ENCODE assay signal across 25 mouse cellular contexts in genomic region chr3:80839845-80840244, GRCm38 (mm10). TPM values are rescaled to one million over a fixed set of nuclear protein-coding genes. Genes with fewer than 3 reads are reported as not detected.
A peak's percentile ranks its signal among the peaks of the same experiment; 100 is the strongest.
DNase-seq lines count a peak whose midpoint lies in the region; ATAC-seq lines count a peak whose summit lies in the region.
"Had no signal": no experiment of that assay in that cellular context is flagged by ENCODE, and none has a peak within 500 bp of the region (broad histone marks: within the 10 kb centered on the region; RNA-seq: fewer than 3 reads in every experiment).

No protein-coding gene starts in this region.

- DNase-seq in hindlimb bud, embryonic 11.5 days (ENCODE audit: extremely low spot score, low read depth, low spot score): peak; percentile 30
- peak; percentile 41 for DNase-seq in limb, embryonic 11.5 days (ENCODE audit: low spot score)
- no peak for DNase-seq in cerebellum, postnatal 14 days
- DNase-seq in cerebellum, postnatal 36 days: no peak
- DNase-seq: adrenal gland, adult 8-10 months; adrenal gland, postnatal 14 days; adrenal gland, postnatal 36 days; cerebellum, adult 11-12 months; cerebellum, adult 2 months; cerebellum, adult 9-10 months; cerebellum, postnatal 10 days had no signal

- H3K4me1 ChIP-seq in limb, embryonic 11.5 days (ENCODE audit: control insufficient read depth, insufficient read depth, low read length): peaks cover 3% of the 10 kb centered on the region; the same call in 1 of the 2 replicates
- peaks cover 22% of the 10 kb centered on the region for H3K4me1 ChIP-seq in limb, embryonic 13.5 days
- no peaks in the 10 kb centered on the region; the same call in 1 of the 2 replicates for H3K4me1 ChIP-seq in limb, embryonic 15.5 days
- no peaks in the 10 kb centered on the region for H3K4me1 ChIP-seq in hindbrain, embryonic 13.5 days (replicated peaks)
- no peaks in the 10 kb centered on the region for H3K4me1 ChIP-seq in intestine, embryonic 15.5 days (replicated peaks)
- H3K4me1 ChIP-seq: embryonic facial prominence, embryonic 13.5 days; embryonic facial prominence, embryonic 15.5 days; forebrain, embryonic 10.5 days; forebrain, embryonic 12.5 days had no signal

- no peaks in the 10 kb centered on the region for H3K27me3 ChIP-seq in limb, embryonic 11.5 days (ENCODE audit: control insufficient read depth, insufficient read depth, low read length)
- H3K27me3 ChIP-seq in limb, embryonic 13.5 days: no peaks in the 10 kb centered on the region
- H3K27me3 ChIP-seq in limb, embryonic 15.5 days: no peaks in the 10 kb centered on the region
- H3K27me3 ChIP-seq in hindbrain, embryonic 13.5 days: no peaks in the 10 kb centered on the region
- H3K27me3 ChIP-seq in intestine, embryonic 15.5 days (replicated peaks): no peaks in the 10 kb centered on the region
- H3K27me3 ChIP-seq: embryonic facial prominence, embryonic 13.5 days; embryonic facial prominence, embryonic 15.5 days; forebrain, embryonic 12.5 days had no signal

- WGBS in limb, embryonic 11.5 days: 32% methylated on average over 5 of the region's 5 CpGs
- 27% methylated on average over 5 of the region's 5 CpGs for WGBS in limb, embryonic 13.5 days
- WGBS in limb, embryonic 15.5 days: 31% methylated on average over 5 of the region's 5 CpGs
- 85% methylated on average over 5 of the region's 5 CpGs for WGBS in hindbrain, embryonic 13.5 days
- 72% methylated on average over 5 of the region's 5 CpGs for WGBS in intestine, embryonic 15.5 days

- H3K27ac ChIP-seq in limb, embryonic 11.5 days (replicated peaks; ENCODE audit: low read depth, low read length): no peak overlapping the region
- no peak overlapping the region for H3K27ac ChIP-seq in limb, embryonic 13.5 days
- no peak overlapping the region for H3K27ac ChIP-seq in limb, embryonic 15.5 days
- H3K27ac ChIP-seq in hindbrain, embryonic 13.5 days: no peak overlapping the region
- H3K27ac ChIP-seq in intestine, embryonic 15.5 days: no peak overlapping the region
- H3K27ac ChIP-seq: embryonic facial prominence, embryonic 13.5 days; embryonic facial prominence, embryonic 15.5 days; forebrain, embryonic 10.5 days; forebrain, embryonic 12.5 days had no signal

- no peaks in the 10 kb centered on the region for H3K9me3 ChIP-seq in limb, embryonic 11.5 days (ENCODE audit: control insufficient read depth, low read length)
- no peaks in the 10 kb centered on the region for H3K9me3 ChIP-seq in limb, embryonic 13.5 days
- H3K9me3 ChIP-seq in limb, embryonic 15.5 days: no peaks in the 10 kb centered on the region
- no peaks in the 10 kb centered on the region for H3K9me3 ChIP-seq in hindbrain, embryonic 13.5 days
- no peaks in the 10 kb centered on the region for H3K9me3 ChIP-seq in intestine, embryonic 15.5 days
- H3K9me3 ChIP-seq: embryonic facial prominence, embryonic 13.5 days; embryonic facial prominence, embryonic 15.5 days; forebrain, embryonic 10.5 days; forebrain, embryonic 12.5 days had no signal

- H3K4me3 ChIP-seq in limb, embryonic 11.5 days (ENCODE audit: low read depth, low read length): no peak overlapping the region
- H3K4me3 ChIP-seq in limb, embryonic 13.5 days: no peak overlapping the region
- no peak overlapping the region for H3K4me3 ChIP-seq in limb, embryonic 15.5 days
- H3K4me3 ChIP-seq in hindbrain, embryonic 13.5 days: no peak overlapping the region
- H3K4me3 ChIP-seq in intestine, embryonic 15.5 days (replicated peaks): no peak overlapping the region
- H3K4me3 ChIP-seq: embryonic facial prominence, embryonic 13.5 days; embryonic facial prominence, embryonic 15.5 days; erythroblast, embryonic 14.5 days; forebrain, embryonic 10.5 days; forebrain, embryonic 12.5 days had no signal

- no peaks in the 10 kb centered on the region for H3K36me3 ChIP-seq in limb, embryonic 11.5 days (ENCODE audit: control insufficient read depth, insufficient read depth, low read length)
- no peaks in the 10 kb centered on the region for H3K36me3 ChIP-seq in limb, embryonic 13.5 days
- H3K36me3 ChIP-seq in limb, embryonic 15.5 days: no peaks in the 10 kb centered on the region
- H3K36me3 ChIP-seq in hindbrain, embryonic 13.5 days: no peaks in the 10 kb centered on the region
- no peaks in the 10 kb centered on the region for H3K36me3 ChIP-seq in intestine, embryonic 15.5 days
- H3K36me3 ChIP-seq: embryonic facial prominence, embryonic 13.5 days; embryonic facial prominence, embryonic 15.5 days; forebrain, embryonic 10.5 days; forebrain, embryonic 12.5 days had no signal

- no peak overlapping the region for H3K9ac ChIP-seq in limb, embryonic 11.5 days (ENCODE audit: low read length)
- H3K9ac ChIP-seq in limb, embryonic 13.5 days: no peak overlapping the region
- no peak overlapping the region for H3K9ac ChIP-seq in limb, embryonic 15.5 days
- no peak overlapping the region for H3K9ac ChIP-seq in hindbrain, embryonic 13.5 days
- H3K9ac ChIP-seq in intestine, embryonic 15.5 days: no peak overlapping the region
- H3K9ac ChIP-seq: embryonic facial prominence, embryonic 13.5 days; embryonic facial prominence, embryonic 15.5 days; forebrain, embryonic 12.5 days had no signal

- ATAC-seq in limb, embryonic 11.5 days (ENCODE audit: insufficient number of reproducible peaks, low FRiP score, low TSS enrichment, low read depth): peak; percentile 48; the same call in 1 of the 2 replicates
- peak; percentile 83 for ATAC-seq in limb, embryonic 13.5 days (ENCODE audit: low FRiP score, low read depth)
- peak; percentile 72 for ATAC-seq in limb, embryonic 15.5 days (ENCODE audit: insufficient number of reproducible peaks, low FRiP score, low TSS enrichment, low read depth)
- ATAC-seq in hindbrain, embryonic 13.5 days (ENCODE audit: low FRiP score): no peak
- no peak for ATAC-seq in intestine, embryonic 15.5 days
- ATAC-seq: activated CD4-positive, CD25-positive, alpha-beta regulatory T cell, adult 4 months; forebrain, embryonic 14.5 days; forebrain, embryonic 16.5 days; Patski had no signal

- no peak overlapping the region for H3K4me2 ChIP-seq in limb, embryonic 11.5 days (ENCODE audit: low read depth, severe bottlenecking)
- no peak overlapping the region; the same call in 1 of the 2 replicates for H3K4me2 ChIP-seq in limb, embryonic 13.5 days (replicated peaks)
- no peak overlapping the region for H3K4me2 ChIP-seq in limb, embryonic 15.5 days
- no peak overlapping the region for H3K4me2 ChIP-seq in hindbrain, embryonic 13.5 days
- H3K4me2 ChIP-seq in intestine, embryonic 15.5 days (replicated peaks): no peak overlapping the region
- H3K4me2 ChIP-seq: embryonic facial prominence, embryonic 13.5 days; embryonic facial prominence, embryonic 15.5 days; forebrain, embryonic 12.5 days had no signal

RNA-seq across cellular contexts. Expression of gene Gria2, which starts 37.2 kb away (rescaled TPM):
- 4.4 and 5.9 TPM in 2 replicates for polyA plus RNA-seq in limb, embryonic 11.5 days (2014; fragmentation: Nextera tagmentation; extraction: Ambion mirVana)
- polyA plus RNA-seq in limb, embryonic 13.5 days (2015; fragmentation: Nextera tagmentation; extraction: Ambion mirVana): 3.3 and 3.6 TPM in 2 replicates
- polyA plus RNA-seq in limb, embryonic 15.5 days (2015; fragmentation: Nextera tagmentation; extraction: Ambion mirVana): 4.3 and 5.7 TPM in 2 replicates
- 129 and 130 TPM in 2 replicates for polyA plus RNA-seq in hindbrain, embryonic 13.5 days (2015; fragmentation: Nextera tagmentation; extraction: Ambion mirVana)
- 2.4 TPM in 2 replicates for polyA plus RNA-seq in intestine, embryonic 15.5 days (2015; fragmentation: Nextera tagmentation; extraction: Ambion mirVana)
- polyA plus RNA-seq: C2C12; erythroblast, embryonic 14.5 days; Patski had no signal

Comparison
In these comparisons a context has a peak if more than half of its experiments do, and no peak if none do; other contexts are left out.
1. DNase-seq: peak in hindlimb bud, embryonic 11.5 days (single experiment) and limb, embryonic 11.5 days (single experiment); none in cerebellum, postnatal 14 days (0 of 2) and cerebellum, postnatal 36 days (0 of 2).
2. ATAC-seq: peak in limb, embryonic 11.5 days (single experiment), limb, embryonic 13.5 days (single experiment) and limb, embryonic 15.5 days (single experiment); none in hindbrain, embryonic 13.5 days (single experiment) and intestine, embryonic 15.5 days (single experiment).
3. RNA of gene Gria2, which starts 37.2 kb away (polyA plus RNA-seq): 129 to 130 TPM in hindbrain, embryonic 13.5 days; 4.3 to 5.7 TPM in limb, embryonic 15.5 days, 4.4 to 5.9 TPM in limb, embryonic 11.5 days, 3.3 to 3.6 TPM in limb, embryonic 13.5 days and 2.4 TPM in intestine, embryonic 15.5 days; every median in the first group is over 10 times any median in the second.